Mouse (Mus musculus) liver, embryonic 14.5 days (tissue): Measurements from ENCODE around the gene Prtg.

Source experiments
- CTCF ChIP-seq: IDR thresholded peaks from 2 replicates; pipeline ENCODE4 v1.5.1; 2016; ENCODE audit warnings: antibody characterized with exemption, low read depth, control low read depth
- EP300 ChIP-seq: IDR thresholded peaks from 2 replicates; pipeline ENCODE4 v1.6.1; 2016; ENCODE audit warnings: antibody characterized with exemption, low read depth

DNA sequence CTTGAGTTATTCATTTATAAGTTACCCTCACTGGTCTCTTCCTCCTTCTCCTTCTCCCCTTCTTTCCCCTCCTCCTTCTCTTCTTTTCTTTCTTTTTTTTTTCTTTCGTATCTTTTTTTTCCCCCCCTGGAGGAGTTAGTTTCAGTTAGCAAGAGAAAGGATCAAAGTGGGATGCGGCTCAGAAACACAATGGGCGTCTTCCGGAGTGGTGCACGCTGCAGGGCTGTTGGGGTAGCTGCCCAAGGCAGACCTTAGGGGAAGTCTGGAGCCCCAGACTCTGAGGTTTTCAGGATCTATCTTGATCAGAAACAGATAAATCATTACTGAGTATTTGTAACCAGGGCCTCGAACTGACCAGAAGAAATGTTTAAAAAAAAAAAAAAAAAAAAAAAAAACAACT lies 1.5 kb downstream of the Prtg start:
- TF ChIP-seq CTCF (no peak), EP300 (no peak)
